Mouse (Mus musculus) bone marrow, adult 2 months (tissue): Measurements from ENCODE around the gene Gm10340.
"Not testable (repeated sequence)": the region's sequence is repeated elsewhere in the genome, so short reads cannot be mapped to it uniquely, and the experiment has no call there.

Experiments
- CTCF ChIP-seq: fragments of 200-500 bp; IDR thresholded peaks from 2 replicates; pipeline ENCODE4 v1.5.1; 2011; ENCODE audit warnings: low read length, control low read depth; ENCODE audit not compliant: control insufficient read depth, insufficient read depth
- POLR2A ChIP-seq: fragments of 200-500 bp; IDR thresholded peaks from 2 replicates; pipeline ENCODE4 v1.6.1; 2011; ENCODE audit warnings: low read depth, mild to moderate bottlenecking, control low read depth, low read length, borderline replicate concordance; ENCODE audit not compliant: control insufficient read depth

DNA sequence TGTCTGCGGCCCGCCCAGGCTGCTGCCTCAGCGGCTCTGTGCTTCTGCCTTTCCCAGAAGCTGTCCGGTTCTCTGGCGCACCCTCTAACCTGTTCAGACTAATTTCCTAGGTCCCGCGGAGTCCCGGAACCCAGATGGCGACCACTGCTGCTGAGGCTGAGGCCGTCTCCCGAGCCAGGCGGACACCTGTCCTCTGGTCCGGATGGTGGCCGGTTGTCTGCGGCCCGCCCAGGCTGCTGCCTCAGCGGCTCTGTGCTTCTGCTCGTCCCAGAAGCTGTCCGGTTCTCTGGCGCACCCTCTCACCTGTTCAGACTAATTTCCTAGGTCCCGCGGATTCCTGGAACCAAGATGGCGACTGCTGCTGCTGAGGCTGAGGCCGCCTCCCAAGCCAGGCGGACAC is 17.7 kb upstream of the Gm10340 start:
- TF ChIP-seq CTCF, POLR2A: not testable (repeated sequence)
